Mouse (Mus musculus) left cerebral cortex, adult 8-10 months (tissue): Measurements from ENCODE around the gene Arhgef3. TPM values are rescaled to one million over a fixed set of nuclear protein-coding genes. Genes with fewer than 3 reads are reported as not detected.
A peak's percentile ranks its signal among the peaks of the same experiment; 100 is the strongest.

Experiments
- DNase-seq, 2 experiments: peaks; one replicate each; pipeline ENCODE4 v3.0.0; 2022; ENCODE audit warnings: low spot score in 2 of 2
- total RNA-seq, 4 experiments: library from RNA; stranded (reverse); gene quantifications; 2 replicates each; pipeline ENCODE4 v1.2.4; 2022

Arhgef3 gene
- total RNA-seq, 4 experiments from 2014 or later = 61.6 to 75.8 (median 72.8) TPM

- DNase-seq = no peak
Observed at GRCm38 (mm10) chr14:27158782-27159181, 44.1 kb downstream of the Arhgef3 start.

- DNase-seq = no peak
Observed at GRCm38 (mm10) chr14:27160762-27161161, 46.1 kb downstream of the Arhgef3 start.

- no peak for DNase-seq
Observed at GRCm38 (mm10) chr14:27164639-27165038, 49.9 kb downstream of the Arhgef3 start.

- peak in 1 of 2 experiments; percentile 48 for DNase-seq
Observed at GRCm38 (mm10) chr14:27166751-27167150, 52.1 kb downstream of the Arhgef3 start.

GRCm38 (mm10) chr14:27167177-27167576 lies 52.5 kb downstream of the Arhgef3 start:
- no peak for DNase-seq

- DNase-seq = no peak
Observed at GRCm38 (mm10) chr14:27168387-27168786, 53.7 kb downstream of the Arhgef3 start.

GRCm38 (mm10) chr14:27169287-27169686 lies 54.6 kb downstream of the Arhgef3 start:
- no peak for DNase-seq

GRCm38 (mm10) chr14:27170421-27170820 lies 55.7 kb downstream of the Arhgef3 start:
- DNase-seq = no peak

GRCm38 (mm10) chr14:27171175-27171830 lies 56.6 kb downstream of the Arhgef3 start:
- no peak for DNase-seq

- no peak for DNase-seq
Observed at GRCm38 (mm10) chr14:27173178-27173803, 58.6 kb downstream of the Arhgef3 start.

- no peak for DNase-seq
Observed at GRCm38 (mm10) chr14:27174188-27174786, 59.6 kb downstream of the Arhgef3 start.

- no peak for DNase-seq
Observed at GRCm38 (mm10) chr14:27174831-27175301, 60.2 kb downstream of the Arhgef3 start.

- DNase-seq = no peak
Observed at GRCm38 (mm10) chr14:27175343-27175742, 60.6 kb downstream of the Arhgef3 start.

GRCm38 (mm10) chr14:27177800-27178559 lies 63.3 kb downstream of the Arhgef3 start:
- no peak for DNase-seq

- DNase-seq = no peak
Observed at GRCm38 (mm10) chr14:27178560-27178920, 63.8 kb downstream of the Arhgef3 start.

GRCm38 (mm10) chr14:27179771-27180170 lies 65.1 kb downstream of the Arhgef3 start:
- no peak for DNase-seq

- DNase-seq = no peak
Observed at GRCm38 (mm10) chr14:27182059-27182458, 67.4 kb downstream of the Arhgef3 start.

GRCm38 (mm10) chr14:27182646-27183438 lies 68.1 kb downstream of the Arhgef3 start:
- DNase-seq = no peak

- peak in 1 of 2 experiments; percentile 45 for DNase-seq
Observed at GRCm38 (mm10) chr14:27183501-27184230, 69.0 kb downstream of the Arhgef3 start.

- DNase-seq = no peak
Observed at GRCm38 (mm10) chr14:27185902-27186301, 71.2 kb downstream of the Arhgef3 start.
